Mouse (Mus musculus) cortical plate, adult 2 months (tissue): ENCODE measurements around the gene Ephb2.

ENCODE experiments used
- CTCF ChIP-seq: fragments of 200-500 bp; IDR thresholded peaks from 2 replicates; pipeline ENCODE4 v1.5.1; 2011; ENCODE audit warnings: mild to moderate bottlenecking, control low read depth, low read length; ENCODE audit not compliant: insufficient read depth; ENCODE audit errors: extremely low read depth
- POLR2A ChIP-seq: fragments of 200-500 bp; IDR thresholded peaks from 2 replicates; pipeline ENCODE4 v1.6.1; 2011; ENCODE audit warnings: mild to moderate bottlenecking, low read length, control low read depth; ENCODE audit not compliant: insufficient read depth; ENCODE audit errors: extremely low read depth

DNA sequence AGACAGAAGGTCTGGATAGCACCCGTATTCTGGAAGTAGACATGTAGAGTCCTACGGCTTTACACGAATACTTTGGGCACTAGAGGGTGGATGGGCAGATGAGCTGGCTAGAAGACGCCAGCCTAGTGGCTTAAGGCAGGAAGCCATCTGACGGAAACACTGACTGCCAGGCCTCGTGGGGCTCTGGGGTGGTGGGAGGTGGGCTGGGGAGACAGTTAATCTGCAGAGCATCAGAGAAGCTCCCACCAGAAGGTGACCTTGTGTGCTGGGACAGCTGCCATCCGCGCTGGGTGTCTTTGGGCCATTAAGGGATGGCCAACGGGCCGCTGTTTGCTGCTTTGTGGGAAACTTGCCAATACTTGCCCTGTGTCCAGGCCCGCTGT is 183.3 kb downstream of the Ephb2 start:
- TF ChIP-seq POLR2A, result no peak
- no peak for TF ChIP-seq CTCF
